Mouse (Mus musculus): ENCODE results near the gene Mettl14.
"Not testable (repeated sequence)": the region's sequence is repeated elsewhere in the genome, so short reads cannot be mapped to it uniquely, and the experiment has no call there.

DNA sequence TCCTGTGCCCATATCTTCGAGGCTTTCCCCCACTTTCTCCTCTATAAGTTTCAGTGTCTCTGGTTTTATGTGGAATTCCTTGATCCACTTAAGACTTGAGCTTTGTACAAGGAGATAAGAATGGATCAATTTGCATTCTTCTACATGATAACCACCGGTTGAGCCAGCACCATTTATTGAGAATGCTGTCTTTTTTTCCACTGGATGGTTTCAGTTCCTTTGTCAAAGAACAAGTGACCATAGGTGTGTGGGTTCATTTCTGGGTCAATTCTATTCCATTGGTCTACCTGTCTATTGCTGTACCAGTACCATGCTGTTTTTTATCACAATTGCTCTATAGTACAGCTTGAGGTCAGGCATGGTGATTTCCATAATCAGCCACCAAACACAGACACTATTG lies 19.1 kb downstream of the Mettl14 start:
- TF ChIP-seq CTCF (conservative IDR thresholded peaks at IDR 0.05; ENCODE audit: low read length); NANOG (IDR thresholded peaks at IDR 0.05; ENCODE audit: borderline replicate concordance, low read length); POU5F1 (IDR thresholded peaks at IDR 0.05; ENCODE audit: borderline replicate concordance, low read length): not testable (repeated sequence)

All from E14TG2a.4 (cell line).